Mouse (Mus musculus) E14TG2a.4 (cell line): ENCODE results near the gene Prcp.
A peak's percentile ranks its signal among the peaks of the same experiment; 100 is the strongest.

Experiments used
- H3K27me3 ChIP-seq: 2 replicates; pipeline ENCODE4 v1.6.1; 2014; ENCODE audit warnings: low read length, control low read depth; ENCODE audit not compliant: insufficient read depth
- H3K36me3 ChIP-seq: 2 replicates; pipeline ENCODE4 v1.6.1; 2014; ENCODE audit warnings: low read length, control low read depth; ENCODE audit not compliant: insufficient read depth
- H3K4me1 ChIP-seq: replicated peaks from 2 replicates; pipeline ENCODE4 v1.6.1; 2014; ENCODE audit warnings: low read depth, low read length, control low read depth
- H3K4me3 ChIP-seq: replicated peaks from 2 replicates; pipeline ENCODE4 v1.5.1; 2014; ENCODE audit warnings: mild to moderate bottlenecking, low read length
- H3K9me3 ChIP-seq: 2 replicates; pipeline ENCODE4 v1.6.1; 2014; ENCODE audit warnings: low read length, control low read depth
- CTCF ChIP-seq: conservative IDR thresholded peaks from 2 replicates; pipeline ENCODE4 v1.5.1; 2014; ENCODE audit warnings: low read length
- NANOG ChIP-seq: IDR thresholded peaks from 2 replicates; pipeline ENCODE4 v1.6.1; 2014; ENCODE audit warnings: borderline replicate concordance, low read length, mixed read lengths
- POU5F1 ChIP-seq: IDR thresholded peaks from 2 replicates; pipeline ENCODE4 v1.6.1; 2014; ENCODE audit warnings: low read length, borderline replicate concordance

The Prcp gene

DNA sequence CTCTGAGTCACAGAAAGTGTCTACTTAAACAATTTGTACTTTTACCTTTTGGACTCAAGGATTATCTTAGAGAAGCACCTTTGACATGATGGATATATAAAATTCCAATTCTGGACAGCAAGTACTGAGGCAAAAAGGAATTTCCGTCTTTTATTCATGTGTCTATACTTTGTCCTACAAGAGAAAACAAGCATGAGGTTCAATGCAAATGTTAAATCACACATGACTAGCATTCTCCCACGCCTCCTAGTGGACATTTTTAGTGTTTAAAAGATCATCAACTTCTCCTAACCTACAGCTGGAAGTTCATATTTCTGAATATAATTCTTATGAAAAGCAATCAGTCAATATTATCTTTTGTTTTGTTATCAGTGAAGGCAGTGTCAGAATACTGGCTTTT lies 7.7 kb upstream of the Prcp start:
- Histone ChIP-seq H3K4me3 (no peak overlapping the region), H3K36me3 (peaks cover 84% of the 10 kb centered on the region), H3K4me1 (no peaks in the 10 kb centered on the region), H3K9me3 (peaks cover 27% of the 10 kb centered on the region), H3K27me3 (no peaks in the 10 kb centered on the region)
- TF ChIP-seq NANOG (no peak), CTCF (peak; percentile 37), POU5F1 (no peak)

DNA sequence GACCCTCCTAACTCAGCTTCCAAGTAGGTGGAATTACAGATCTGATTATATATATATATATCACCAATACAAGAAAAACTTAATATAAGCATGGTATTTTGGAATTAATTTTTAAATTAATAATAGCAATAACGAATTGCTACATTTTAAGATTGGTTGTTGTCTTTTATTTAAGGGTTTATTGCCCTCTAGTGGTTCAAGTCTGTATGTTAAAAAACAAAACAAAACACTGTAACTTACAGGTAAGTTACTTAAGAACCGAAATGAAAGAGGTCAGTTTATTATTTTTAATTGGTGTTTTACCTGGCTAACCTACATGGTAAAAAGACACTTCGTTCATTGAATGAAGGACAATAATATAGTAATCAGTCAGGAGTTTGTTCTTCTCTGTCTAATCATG lies 4.1 kb upstream of the Prcp start:
- peaks cover 28% of the 10 kb centered on the region for H3K9me3 ChIP-seq
- H3K4me3 ChIP-seq: no peak overlapping the region
- TF ChIP-seq NANOG: no peak
- TF ChIP-seq POU5F1: no peak
- TF ChIP-seq CTCF: no peak
- H3K36me3 ChIP-seq: peaks cover 62% of the 10 kb centered on the region
- peaks cover 2% of the 10 kb centered on the region; the same call in 1 of the 2 replicates for H3K4me1 ChIP-seq
- no peaks in the 10 kb centered on the region for H3K27me3 ChIP-seq

DNA sequence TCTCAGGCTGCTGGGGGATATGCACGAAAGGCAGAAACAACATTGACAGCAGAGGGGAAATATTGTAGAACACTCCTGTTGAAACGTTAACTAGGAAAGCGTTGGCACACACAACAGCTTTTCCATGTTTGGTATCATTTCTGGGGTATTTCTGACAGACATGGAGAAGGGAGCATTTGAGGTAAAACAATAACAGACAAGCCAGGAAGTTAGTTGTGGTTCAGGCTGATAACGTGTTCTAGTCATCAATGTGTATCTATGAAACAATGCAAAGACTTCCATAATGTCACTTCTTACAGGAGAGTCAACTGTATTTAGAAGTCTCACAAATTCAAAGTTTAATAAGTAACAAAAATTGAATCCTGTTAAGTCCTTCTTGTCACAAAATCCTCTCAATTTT lies 2.7 kb upstream of the Prcp start:
- H3K27me3 ChIP-seq: no peaks in the 10 kb centered on the region
- TF ChIP-seq NANOG (no peak), POU5F1 (no peak), CTCF (no peak)

DNA sequence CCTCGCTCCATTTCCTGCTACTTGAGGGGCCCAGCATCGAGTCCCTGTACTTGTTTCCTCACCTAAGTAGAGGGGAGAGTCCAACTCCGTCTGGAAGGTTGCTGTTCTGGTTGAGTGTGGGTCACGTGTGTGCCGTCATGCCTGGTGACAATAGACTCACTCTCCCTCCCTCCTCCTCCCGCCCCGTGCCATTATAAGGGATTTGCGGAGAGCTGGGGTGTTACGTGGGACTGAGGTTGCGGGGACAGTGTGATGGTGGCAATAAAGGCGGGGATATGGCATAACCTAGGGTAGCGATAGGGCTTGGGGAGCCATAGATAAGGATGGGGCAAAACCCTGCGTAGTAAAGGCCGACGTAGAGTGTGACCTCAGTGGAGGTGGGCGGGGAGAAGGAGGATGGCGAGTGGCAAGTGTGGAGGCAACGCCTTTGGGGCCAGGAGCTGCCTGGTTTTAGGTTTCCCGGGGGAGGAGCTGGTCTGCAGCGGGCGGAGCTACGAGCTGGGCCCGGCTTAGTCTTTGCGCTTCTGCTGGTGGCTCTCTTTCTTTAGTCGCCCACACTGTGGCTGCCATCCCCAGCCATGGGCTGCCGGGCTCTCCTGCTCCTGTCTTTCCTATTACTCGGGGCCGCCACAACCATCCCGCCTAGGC lies 615 bp downstream of the Prcp start:
- Histone ChIP-seq H3K4me3 (peak overlapping the region; percentile 92), H3K4me1 (peaks cover 17% of the 10 kb centered on the region), H3K27me3 (no peaks in the 10 kb centered on the region), H3K36me3 (peaks cover 33% of the 10 kb centered on the region), H3K9me3 (peaks cover 7% of the 10 kb centered on the region; the same call in 1 of the 2 replicates)
- no peak for TF ChIP-seq NANOG
- no peak for TF ChIP-seq POU5F1
- TF ChIP-seq CTCF: no peak

More for the DNA sequence above, 2.7 kb upstream of the Prcp start:
- Histone ChIP-seq H3K9me3 (peaks cover 28% of the 10 kb centered on the region), H3K36me3 (peaks cover 51% of the 10 kb centered on the region), H3K4me1 (peaks cover 11% of the 10 kb centered on the region), H3K4me3 (no peak overlapping the region)

DNA sequence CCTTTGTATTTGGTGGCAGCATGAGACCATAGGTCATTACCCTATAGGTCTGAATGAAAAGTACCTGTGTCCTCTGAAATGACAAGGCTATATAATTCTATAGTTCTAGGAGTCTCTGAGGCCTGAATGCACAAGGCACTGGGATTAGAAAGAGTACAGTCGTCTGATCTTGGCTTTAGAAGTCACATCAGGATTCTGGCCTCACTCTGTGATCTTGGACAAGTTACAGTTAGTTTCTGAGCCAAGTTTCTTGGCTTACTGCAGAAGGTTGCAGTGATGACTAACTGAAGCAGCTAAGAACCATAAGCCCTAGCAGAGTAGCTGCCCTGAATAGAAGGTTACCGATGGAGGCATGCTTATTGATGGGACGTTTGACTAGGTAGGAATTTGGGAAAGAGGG lies 1.8 kb downstream of the Prcp start:
- no peaks in the 10 kb centered on the region for H3K27me3 ChIP-seq
- peaks cover 17% of the 10 kb centered on the region for H3K4me1 ChIP-seq
- H3K36me3 ChIP-seq: peaks cover 27% of the 10 kb centered on the region
- H3K4me3 ChIP-seq: peak overlapping the region; percentile 92
- peaks cover 5% of the 10 kb centered on the region; the same call in 1 of the 2 replicates for H3K9me3 ChIP-seq
- TF ChIP-seq POU5F1 (no peak), NANOG (no peak), CTCF (no peak)

DNA sequence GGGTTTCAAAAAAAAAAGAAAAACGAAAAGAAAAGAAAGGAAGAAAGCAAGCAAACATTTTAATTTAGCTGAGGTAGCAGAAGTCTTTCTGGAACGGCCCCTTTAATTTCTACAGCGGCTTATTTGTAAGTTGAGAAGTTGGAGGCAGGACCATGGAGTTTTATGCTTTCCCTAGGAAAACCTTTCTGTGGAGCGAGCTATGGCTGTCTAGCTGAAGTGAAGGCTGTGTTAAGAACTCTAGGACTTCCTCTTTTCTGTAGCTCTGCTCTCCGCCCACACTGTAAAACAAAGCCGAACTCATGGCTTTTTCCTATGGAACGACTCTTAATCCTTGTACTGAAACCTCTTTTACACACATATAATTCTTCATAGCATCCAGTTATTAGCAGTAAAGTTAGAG lies 2.3 kb downstream of the Prcp start:
- H3K36me3 ChIP-seq: peaks cover 23% of the 10 kb centered on the region

DNA sequence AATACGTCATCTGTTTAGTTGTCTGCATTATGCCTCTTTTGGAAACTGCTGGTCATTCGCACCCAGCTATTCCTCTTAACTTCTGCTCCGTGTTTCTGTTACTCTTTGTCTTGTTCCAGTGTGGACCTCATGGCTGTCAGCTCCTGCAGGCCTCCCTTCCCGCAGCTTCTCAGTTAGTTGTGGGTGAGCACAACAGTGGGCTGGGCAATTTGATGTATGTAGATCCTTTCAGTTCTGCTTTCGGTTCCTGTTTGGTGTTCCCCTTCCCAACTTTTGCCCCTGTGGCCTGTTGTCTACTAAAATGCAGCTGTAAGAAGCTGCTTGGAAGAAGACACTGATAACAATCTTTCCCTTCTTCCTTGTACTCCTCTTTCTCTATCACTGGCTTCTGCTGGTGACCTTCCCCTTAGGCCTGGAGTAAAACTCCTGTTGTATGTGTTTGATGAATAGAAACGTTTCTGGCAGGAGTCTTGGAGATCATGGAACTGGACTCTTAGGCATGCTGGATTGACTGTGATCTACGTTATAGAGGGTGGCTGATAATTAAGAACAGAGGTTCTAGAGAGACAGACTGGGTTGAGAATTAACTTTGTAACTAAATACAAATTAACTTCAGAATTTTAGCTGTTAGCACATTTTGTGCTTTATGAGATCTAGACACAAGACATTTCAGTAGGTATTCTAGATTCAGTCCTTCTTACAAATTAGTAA lies 4.5 kb downstream of the Prcp start:
- Histone ChIP-seq H3K27me3 (no peaks in the 10 kb centered on the region), H3K9me3 (no peaks in the 10 kb centered on the region), H3K4me3 (no peak overlapping the region), H3K4me1 (peaks cover 18% of the 10 kb centered on the region), H3K36me3 (peaks cover 22% of the 10 kb centered on the region)
- no peak for TF ChIP-seq POU5F1
- TF ChIP-seq NANOG: no peak
- no peak for TF ChIP-seq CTCF

More for the DNA sequence above, 2.3 kb downstream of the Prcp start:
- Histone ChIP-seq H3K9me3 (peaks cover under 1% of the 10 kb centered on the region; the same call in 1 of the 2 replicates), H3K27me3 (no peaks in the 10 kb centered on the region), H3K4me3 (peak overlapping the region; percentile 92), H3K4me1 (peaks cover 17% of the 10 kb centered on the region)
- no peak for TF ChIP-seq NANOG
- no peak for TF ChIP-seq CTCF
- TF ChIP-seq POU5F1: no peak

DNA sequence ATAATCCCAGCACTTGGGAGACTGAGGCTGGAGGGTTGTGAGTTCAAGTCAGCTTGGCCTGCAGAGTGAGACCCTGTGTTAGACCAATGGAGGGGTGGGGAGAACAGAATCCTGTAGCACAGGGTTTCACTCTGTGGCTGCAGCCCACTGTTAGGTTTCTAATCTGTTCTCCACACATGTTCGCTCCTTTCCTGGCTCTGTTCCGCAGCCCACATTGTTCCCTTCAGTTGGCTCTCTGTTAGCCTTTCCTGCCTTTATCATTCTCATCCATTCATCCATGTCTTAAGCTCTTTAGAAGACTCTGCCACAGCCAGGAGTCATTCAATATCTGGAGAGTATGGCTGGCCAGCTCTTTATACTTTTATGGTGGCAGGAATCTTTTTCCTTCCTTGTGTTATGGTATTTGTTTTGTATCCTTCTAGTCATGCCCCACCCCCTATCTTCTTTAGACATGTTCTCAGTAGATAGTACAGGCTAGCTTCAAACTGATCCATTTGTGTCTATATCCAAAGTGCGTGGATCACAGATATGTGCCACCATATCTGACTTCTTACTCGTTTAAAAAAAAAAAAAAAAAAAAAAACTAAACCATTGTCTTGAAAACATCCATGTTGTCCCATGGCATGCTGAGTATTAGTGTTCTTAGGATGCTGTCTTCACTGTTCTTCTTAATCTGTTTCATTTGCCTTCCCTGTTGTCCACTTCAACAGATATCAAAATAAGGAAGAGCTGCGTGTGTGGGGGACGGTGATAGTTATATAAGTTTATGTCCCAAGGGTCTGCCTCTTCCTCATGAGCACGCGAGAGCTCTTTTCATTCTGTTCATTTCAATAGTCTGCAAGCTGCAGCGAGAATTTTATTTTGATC lies 9.8 kb downstream of the Prcp start:
- no peaks in the 10 kb centered on the region for H3K27me3 ChIP-seq
- peaks cover 14% of the 10 kb centered on the region for H3K4me1 ChIP-seq
- no peaks in the 10 kb centered on the region for H3K9me3 ChIP-seq
- no peak overlapping the region for H3K4me3 ChIP-seq
- no peak for TF ChIP-seq CTCF
- TF ChIP-seq POU5F1: no peak
- TF ChIP-seq NANOG: no peak
- H3K36me3 ChIP-seq: peaks cover 33% of the 10 kb centered on the region
